In the genomic region with DNA sequence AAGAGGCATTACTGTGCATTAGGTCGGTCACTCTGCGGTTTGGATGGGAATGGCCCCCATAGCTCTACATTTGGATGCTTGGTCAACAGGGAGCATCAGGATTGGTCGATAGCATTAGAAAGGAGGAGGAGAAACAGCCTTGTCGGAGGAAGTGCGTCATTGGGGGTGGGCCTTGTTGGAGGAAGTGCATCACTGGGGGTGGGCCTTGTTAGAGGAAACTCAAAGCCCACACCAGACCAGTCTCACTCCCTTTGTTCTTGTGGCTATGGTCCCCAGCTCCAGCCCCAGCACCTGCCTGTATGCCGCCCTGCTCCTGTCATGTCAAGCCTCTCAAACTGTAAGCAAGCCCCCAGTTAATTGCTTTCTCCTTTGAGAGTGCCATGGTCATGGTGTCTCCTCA, we compare ENCODE assay signal across 26 mouse cellular contexts. TPM values are rescaled to one million over a fixed set of nuclear protein-coding genes. Genes with fewer than 3 reads are reported as not detected.
"Had no signal": no experiment of that assay in that cellular context is flagged by ENCODE, and none has a peak within 500 bp of the region (broad histone marks: within the 10 kb centered on the region; RNA-seq: fewer than 3 reads in every experiment).

No protein-coding gene starts in this region.

- H3K27me3 ChIP-seq: heart, embryonic 12.5 days; hindbrain, embryonic 12.5 days; intestine, embryonic 15.5 days; limb, embryonic 12.5 days; liver, embryonic 13.5 days; liver, embryonic 15.5 days had no signal

- H3K27ac ChIP-seq: gastrocnemius, adult 2 months; heart, adult 2 months; hindbrain, embryonic 10.5 days; hindbrain, embryonic 12.5 days; hindbrain, embryonic 14.5 days; intestine, embryonic 15.5 days; layer of hippocampus, adult 2 months; left cerebral cortex, adult 2 months; limb, embryonic 10.5 days; limb, embryonic 12.5 days; liver, embryonic 13.5 days; liver, embryonic 15.5 days had no signal

- H3K4me1 ChIP-seq: heart, embryonic 12.5 days; hindbrain, embryonic 10.5 days; hindbrain, embryonic 12.5 days; intestine, embryonic 15.5 days; limb, embryonic 12.5 days; liver, embryonic 13.5 days; liver, embryonic 15.5 days had no signal

- H3K9me3 ChIP-seq: heart, embryonic 12.5 days; hindbrain, embryonic 10.5 days; hindbrain, embryonic 12.5 days; intestine, embryonic 15.5 days; limb, embryonic 10.5 days; limb, embryonic 12.5 days; liver, embryonic 13.5 days; liver, embryonic 15.5 days had no signal

- H3K4me3 ChIP-seq: gastrocnemius, adult 2 months; heart, adult 2 months; heart, embryonic 12.5 days; hindbrain, embryonic 10.5 days; hindbrain, embryonic 12.5 days; intestine, embryonic 15.5 days; layer of hippocampus, adult 2 months; left cerebral cortex, adult 2 months; limb, embryonic 10.5 days; limb, embryonic 12.5 days; liver, embryonic 13.5 days; liver, embryonic 15.5 days had no signal

- H3K36me3 ChIP-seq: heart, embryonic 12.5 days; intestine, embryonic 15.5 days; limb, embryonic 10.5 days; limb, embryonic 12.5 days; liver, embryonic 13.5 days; liver, embryonic 15.5 days had no signal

- ATAC-seq: hindbrain, embryonic 16.5 days; inflammation-experienced regulatory T-cells, adult 6 months; intestine, embryonic 15.5 days; intestine, postnatal 0 days had no signal

- DNase-seq: gastrocnemius, adult 2 months; gastrocnemius, postnatal 14 days; gastrocnemius, postnatal 36 days; heart, adult 2 months; heart, postnatal 10 days; heart, postnatal 4 days; kidney, adult 18-20 months; kidney, adult 8-10 months; kidney, postnatal 10 days; kidney, postnatal 25 days; kidney, postnatal 4 days; liver; liver, embryonic 13.5 days had no signal

RNA-seq across cellular contexts. Expression of a gene that starts 49.3 kb away (rescaled TPM):
- total RNA-seq: gastrocnemius, adult 2 months had no signal
